12 mouse cellular contexts compared by ENCODE assay signal in the genomic region with DNA sequence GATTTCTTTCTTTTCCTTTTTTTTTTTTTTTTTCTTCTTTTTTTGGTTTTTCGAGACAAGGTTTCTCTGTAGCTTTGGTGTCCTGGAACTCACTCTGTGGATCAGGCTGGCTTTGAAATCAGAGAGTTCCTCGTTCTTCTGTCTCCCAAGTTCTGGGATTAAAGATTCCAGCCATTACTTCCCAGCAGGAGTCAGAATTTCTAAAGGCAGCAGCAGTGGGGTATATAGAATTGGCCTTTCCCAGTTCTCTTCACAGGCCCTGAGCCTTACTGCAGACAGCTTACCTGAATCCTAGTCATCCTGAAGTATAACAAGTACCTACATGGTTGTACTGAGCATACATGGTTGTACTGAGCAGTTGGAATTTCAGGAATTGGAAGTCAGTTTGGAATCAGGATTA. TPM values are rescaled to one million over a fixed set of nuclear protein-coding genes. Genes with fewer than 3 reads are reported as not detected.
A peak's percentile ranks its signal among the peaks of the same experiment; 100 is the strongest.
DNase-seq lines count a peak whose midpoint lies in the region; ATAC-seq and TF ChIP-seq lines count a peak whose summit lies in the region.
"Had no signal": no experiment of that assay in that cellular context is flagged by ENCODE, and none has a peak within 500 bp of the region (broad histone marks: within the 10 kb centered on the region; RNA-seq: fewer than 3 reads in every experiment).

No protein-coding gene starts in this region.

- TF ChIP-seq CTCF in hindbrain, postnatal 0 days (IDR thresholded peaks at IDR 0.05; ENCODE audit: low read depth), result no peak
- no peak for TF ChIP-seq CTCF in G1E (IDR thresholded peaks at IDR 0.05; ENCODE audit: low read depth, low read length)
- TF ChIP-seq CTCF in liver, embryonic 14.5 days (IDR thresholded peaks at IDR 0.05; ENCODE audit: low read depth), result no peak

- no peaks in the 10 kb centered on the region for H3K9me3 ChIP-seq in forebrain, embryonic 10.5 days
- no peaks in the 10 kb centered on the region for H3K9me3 ChIP-seq in forebrain, embryonic 12.5 days
- no peaks in the 10 kb centered on the region for H3K9me3 ChIP-seq in hindbrain, postnatal 0 days (ENCODE audit: low read length)
- no peaks in the 10 kb centered on the region for H3K9me3 ChIP-seq in hindbrain, embryonic 13.5 days
- H3K9me3 ChIP-seq in G1E (replicated peaks), result no peaks in the 10 kb centered on the region
- H3K9me3 ChIP-seq in liver, embryonic 14.5 days (ENCODE audit: control insufficient read depth, low read length), result no peaks in the 10 kb centered on the region
- H3K9me3 ChIP-seq: hindbrain, embryonic 15.5 days; midbrain, embryonic 13.5 days had no signal

- H3K27me3 ChIP-seq in forebrain, embryonic 10.5 days (ENCODE audit: poor library complexity, severe bottlenecking), result no peaks in the 10 kb centered on the region
- peaks cover 6% of the 10 kb centered on the region; the same call in 1 of the 2 replicates for H3K27me3 ChIP-seq in forebrain, embryonic 12.5 days
- no peaks in the 10 kb centered on the region for H3K27me3 ChIP-seq in hindbrain, postnatal 0 days (ENCODE audit: insufficient read depth, low read length)
- H3K27me3 ChIP-seq in hindbrain, embryonic 13.5 days, result peaks cover 13% of the 10 kb centered on the region; the same call in 1 of the 2 replicates
- H3K27me3 ChIP-seq in G1E (ENCODE audit: insufficient read depth, low read length), result no peaks in the 10 kb centered on the region
- H3K27me3 ChIP-seq in liver, embryonic 14.5 days (ENCODE audit: control insufficient read depth, insufficient read depth, low read length), result no peaks in the 10 kb centered on the region
- H3K27me3 ChIP-seq: hindbrain, embryonic 15.5 days had no signal

- H3K9ac ChIP-seq in forebrain, embryonic 12.5 days, result no peak overlapping the region
- H3K9ac ChIP-seq in hindbrain, postnatal 0 days (replicated peaks; ENCODE audit: low read length), result no peak overlapping the region
- no peak overlapping the region for H3K9ac ChIP-seq in hindbrain, embryonic 13.5 days
- H3K9ac ChIP-seq in liver, embryonic 14.5 days (replicated peaks), result peak overlapping the region; percentile 93
- H3K9ac ChIP-seq: hindbrain, embryonic 15.5 days; midbrain, embryonic 13.5 days had no signal

- peak overlapping the region; percentile 86 for H3K4me3 ChIP-seq in forebrain, embryonic 10.5 days
- no peak overlapping the region for H3K4me3 ChIP-seq in forebrain, embryonic 12.5 days (replicated peaks)
- no peak overlapping the region for H3K4me3 ChIP-seq in hindbrain, postnatal 0 days (ENCODE audit: low read length)
- H3K4me3 ChIP-seq in hindbrain, embryonic 13.5 days, result no peak overlapping the region
- peak overlapping the region; percentile 87 for H3K4me3 ChIP-seq in G1E (ENCODE audit: low read depth, low read length)
- H3K4me3 ChIP-seq in liver, embryonic 14.5 days (ENCODE audit: insufficient read depth in 1 of 2, low read depth in 2 of 2, low read length in 2 of 2), result peak overlapping the region; percentile 70 to 88

- DNase-seq in forebrain, embryonic 10.5 days (ENCODE audit: extremely low spot score, low spot score), result no peak
- DNase-seq in hindbrain, postnatal 0 days (ENCODE audit: low spot score), result no peak
- DNase-seq in G1E (ENCODE audit: low spot score), result no peak
- DNase-seq in liver, embryonic 14.5 days (ENCODE audit: low read depth in 3 of 3, low spot score in 3 of 3), result no peak
- DNase-seq: adrenal gland, postnatal 14 days; cerebellum, postnatal 10 days had no signal

- TF ChIP-seq EP300 in liver, embryonic 14.5 days (IDR thresholded peaks at IDR 0.05; ENCODE audit: low read depth), result no peak

- ATAC-seq in forebrain, embryonic 12.5 days (ENCODE audit: low FRiP score), result no peak
- ATAC-seq in hindbrain, postnatal 0 days, result no peak
- ATAC-seq in hindbrain, embryonic 13.5 days (ENCODE audit: low FRiP score), result no peak
- no peak for ATAC-seq in G1E (ENCODE audit: extremely low read depth, insufficient number of reproducible peaks, low FRiP score, poor library complexity, severe bottlenecking)
- no peak for ATAC-seq in liver, embryonic 14.5 days (ENCODE audit: insufficient read depth)
- no peak for ATAC-seq in erythroid progenitor cell, adult 5-6 weeks (replicated peaks; ENCODE audit: low FRiP score, poor library complexity, severe bottlenecking)
- ATAC-seq in cerebellum, adult (ENCODE audit: insufficient number of reproducible peaks, low FRiP score, low TSS enrichment), result no peak
- ATAC-seq: midbrain, embryonic 13.5 days had no signal

- WGBS in forebrain, embryonic 10.5 days, result 29% methylated on average over 2 of the region's 2 CpGs
- 31% methylated on average over 2 of the region's 2 CpGs for WGBS in forebrain, embryonic 12.5 days
- 58% methylated on average over 2 of the region's 2 CpGs for WGBS in hindbrain, postnatal 0 days
- 57% methylated on average over 2 of the region's 2 CpGs for WGBS in hindbrain, embryonic 13.5 days
- 34% methylated on average over 2 of the region's 2 CpGs for WGBS in liver, embryonic 14.5 days (ENCODE audit: insufficient replicate concordance)

- H3K36me3 ChIP-seq in forebrain, embryonic 10.5 days (replicated peaks), result peaks cover 19% of the 10 kb centered on the region
- no peaks in the 10 kb centered on the region for H3K36me3 ChIP-seq in forebrain, embryonic 12.5 days (replicated peaks)
- H3K36me3 ChIP-seq in hindbrain, postnatal 0 days (ENCODE audit: insufficient read depth, low read length), result no peaks in the 10 kb centered on the region
- no peaks in the 10 kb centered on the region for H3K36me3 ChIP-seq in hindbrain, embryonic 13.5 days
- H3K36me3 ChIP-seq in G1E (replicated peaks), result peaks cover 25% of the 10 kb centered on the region
- H3K36me3 ChIP-seq in liver, embryonic 14.5 days (replicated peaks; ENCODE audit: control insufficient read depth, insufficient read depth, low read depth), result no peaks in the 10 kb centered on the region; the same call in 1 of the 2 replicates
- H3K36me3 ChIP-seq: hindbrain, embryonic 15.5 days; midbrain, embryonic 13.5 days had no signal

- H3K4me2 ChIP-seq in forebrain, embryonic 12.5 days, result no peak overlapping the region
- peak overlapping the region; percentile 8; the same call in 1 of the 2 replicates for H3K4me2 ChIP-seq in hindbrain, postnatal 0 days (ENCODE audit: low read depth, low read length)
- H3K4me2 ChIP-seq in hindbrain, embryonic 13.5 days, result no peak overlapping the region
- H3K4me2 ChIP-seq in liver, embryonic 14.5 days (ENCODE audit: low read depth), result peak overlapping the region; percentile 92

- no peak overlapping the region for H3K27ac ChIP-seq in forebrain, embryonic 10.5 days
- H3K27ac ChIP-seq in forebrain, embryonic 12.5 days, result no peak overlapping the region
- H3K27ac ChIP-seq in hindbrain, postnatal 0 days, result no peak overlapping the region
- no peak overlapping the region for H3K27ac ChIP-seq in hindbrain, embryonic 13.5 days
- H3K27ac ChIP-seq in liver, embryonic 14.5 days, result peak overlapping the region; percentile 90
- H3K27ac ChIP-seq: hindbrain, embryonic 15.5 days; midbrain, embryonic 13.5 days had no signal

- H3K4me1 ChIP-seq in forebrain, embryonic 10.5 days, result peaks cover 28% of the 10 kb centered on the region
- H3K4me1 ChIP-seq in forebrain, embryonic 12.5 days, result peaks cover 20% of the 10 kb centered on the region
- H3K4me1 ChIP-seq in hindbrain, postnatal 0 days (ENCODE audit: insufficient read depth, low read length), result no peaks in the 10 kb centered on the region
- peaks cover 7% of the 10 kb centered on the region for H3K4me1 ChIP-seq in hindbrain, embryonic 13.5 days (replicated peaks)
- peaks cover 53% of the 10 kb centered on the region for H3K4me1 ChIP-seq in G1E (ENCODE audit: insufficient read depth, low read depth, low read length)
- peaks cover 27 to 51% of the 10 kb centered on the region in 2 experiments for H3K4me1 ChIP-seq in liver, embryonic 14.5 days (replicated peaks; ENCODE audit: control insufficient read depth in 2 of 2, insufficient read depth in 2 of 2, low read length in 1 of 2)

RNA-seq across cellular contexts. Expression of gene Pdk1, which starts 1.8 kb away (rescaled TPM):
- 50.4 and 58.7 TPM in 2 replicates for polyA plus RNA-seq in forebrain, embryonic 10.5 days (2016; fragmentation: Nextera tagmentation; extraction: Ambion mirVana)
- polyA plus RNA-seq in forebrain, embryonic 12.5 days (2016; fragmentation: Nextera tagmentation; extraction: Ambion mirVana), result 26.9 and 30.5 TPM in 2 replicates
- 51.7 and 53.4 TPM in 2 replicates for total RNA-seq in hindbrain, postnatal 0 days (2014; rRNA removed)
- polyA plus RNA-seq in hindbrain, postnatal 0 days (2015; fragmentation: Nextera tagmentation; extraction: Ambion mirVana), result 18.5 and 19.7 TPM in 2 replicates
- polyA plus RNA-seq in hindbrain, embryonic 13.5 days (2015; fragmentation: Nextera tagmentation; extraction: Ambion mirVana), result 14.9 and 17.1 TPM in 2 replicates
- 54.4 and 62.8 TPM in 2 replicates for total RNA-seq in G1E (2014; fragmentation: Nextera tagmentation)
- 124 and 141 TPM in 2 replicates for total RNA-seq in G1E (2017)
- polyA plus RNA-seq in G1E (2012), result 50.3 and 58.0 TPM in 2 replicates
- 11.2 and 16.0 TPM in 2 replicates for polyA plus RNA-seq in liver, embryonic 14.5 days (2012; rRNA removed)
- polyA plus RNA-seq in liver, embryonic 14.5 days (2014; fragmentation: Nextera tagmentation; extraction: Ambion mirVana), result 51.8 and 53.2 TPM in 2 replicates
- 2.5 and 9.4 TPM in 2 replicates for total RNA-seq in erythroid progenitor cell, adult 5-6 weeks (2015; ENCODE audit: low replicate concordance)
- total RNA-seq in erythroid progenitor cell, adult 5-6 weeks (2017; ENCODE audit: low replicate concordance), result 7.3 and 19.4 TPM in 2 replicates

Comparison
In these comparisons a context has a peak if more than half of its experiments do, and no peak if none do; other contexts are left out.
1. H3K4me3 ChIP-seq: peak in forebrain, embryonic 10.5 days (single experiment), G1E (single experiment) and liver, embryonic 14.5 days (2 of 2); none in forebrain, embryonic 12.5 days (single experiment), hindbrain, postnatal 0 days (single experiment) and hindbrain, embryonic 13.5 days (single experiment).
2. H3K4me2 ChIP-seq: peak in hindbrain, postnatal 0 days (single experiment) and liver, embryonic 14.5 days (single experiment); none in forebrain, embryonic 12.5 days (single experiment) and hindbrain, embryonic 13.5 days (single experiment).